Mouse (Mus musculus) CH12.LX (cell line): ENCODE measurements around the gene Siah2. TPM values are rescaled to one million over a fixed set of nuclear protein-coding genes. Genes with fewer than 3 reads are reported as not detected.
A peak's percentile ranks its signal among the peaks of the same experiment; 100 is the strongest.

Experiments used
- DNase-seq: peaks from one replicate; pipeline ENCODE4 v3.0.0-alpha.2; 2013; ENCODE audit errors: extremely low read depth
- H3K27ac ChIP-seq: 2 replicates; pipeline ENCODE4 v1.5.1; 2012; ENCODE audit warnings: low read depth, mild to moderate bottlenecking, control low read depth, moderate library complexity; ENCODE audit not compliant: insufficient read depth
- H3K27me3 ChIP-seq: replicated peaks from 2 replicates; pipeline ENCODE3; 2012; ENCODE audit warnings: inconsistent platforms
- H3K36me3 ChIP-seq, 2 experiments: replicated peaks in 1 of 2; 2 replicates each; pipeline versions ENCODE3 to v1.6.1; 2012; ENCODE audit warnings: inconsistent platforms in 1 of 2, low read length in 1 of 2, mild to moderate bottlenecking in 1 of 2, mixed read lengths in 1 of 2, moderate library complexity in 1 of 2; ENCODE audit not compliant: control insufficient read depth in 1 of 2, insufficient read depth in 1 of 2
- H3K4me1 ChIP-seq, 2 experiments: 2 replicates each; pipeline ENCODE4 v1.6.1; 2012; ENCODE audit warnings: inconsistent platforms in 1 of 2, moderate library complexity in 1 of 2; ENCODE audit not compliant: insufficient read depth in 2 of 2, control insufficient read depth in 1 of 2
- H3K4me2 ChIP-seq: 2 replicates; pipeline ENCODE4 v1.6.1; 2012; ENCODE audit warnings: low read depth, mild to moderate bottlenecking, control low read depth; ENCODE audit not compliant: poor library complexity, insufficient read depth, severe bottlenecking
- H3K4me3 ChIP-seq, 3 experiments: fragments of 150-350 bp in 1 of 3; sonication (generic) in 1 of 3; replicated peaks in 1 of 3; 2 replicates each; pipeline versions ENCODE3 to v1.5.1; 2011 to 2012; ENCODE audit warnings: low read depth in 2 of 3, low read length in 2 of 3, mild to moderate bottlenecking in 2 of 3, moderate library complexity in 2 of 3, control low read depth in 1 of 3, improper control_type of control experiment in 1 of 3, inconsistent platforms in 1 of 3, mixed read lengths in 1 of 3; ENCODE audit not compliant: poor library complexity in 1 of 3
- H3K79me2 ChIP-seq: replicated peaks from 2 replicates; pipeline ENCODE4 v1.6.1; 2012; ENCODE audit warnings: mild to moderate bottlenecking, moderate library complexity; ENCODE audit not compliant: control insufficient read depth, poor library complexity, insufficient read depth, severe bottlenecking; ENCODE audit errors: extremely low read depth
- H3K9ac ChIP-seq: 2 replicates; pipeline ENCODE4 v1.6.1; 2012; ENCODE audit warnings: low read depth, mild to moderate bottlenecking, control low read depth, moderate library complexity; ENCODE audit not compliant: insufficient read depth
- H3K9me3 ChIP-seq: replicated peaks from 2 replicates; pipeline ENCODE3; 2012; ENCODE audit warnings: low read length, inconsistent platforms, mixed read lengths
- BHLHE40 ChIP-seq: IDR thresholded peaks from 2 replicates; pipeline ENCODE4 v1.6.1; 2011; ENCODE audit warnings: mild to moderate bottlenecking, low read depth, low read length, improper control_type of control experiment
- CHD1 ChIP-seq: IDR thresholded peaks from 2 replicates; pipeline ENCODE4 v1.6.1; 2012; ENCODE audit warnings: low read depth, low read length, improper control_type of control experiment, inconsistent platforms
- CHD2 ChIP-seq: IDR thresholded peaks from 2 replicates; pipeline ENCODE4 v1.6.1; 2011; ENCODE audit warnings: low read length, improper control_type of control experiment
- CTCF ChIP-seq, 2 experiments: IDR thresholded peaks in 1 of 2; conservative IDR thresholded peaks in 1 of 2; 2 replicates each; pipeline ENCODE4 v1.5.1; 2011 to 2012; ENCODE audit warnings: low read depth in 2 of 2, low read length in 2 of 2, improper control_type of control experiment in 1 of 2, inconsistent platforms in 1 of 2, mild to moderate bottlenecking in 1 of 2, moderate library complexity in 1 of 2
- E2F4 ChIP-seq: IDR thresholded peaks from 2 replicates; pipeline ENCODE4 v1.6.1; 2011; ENCODE audit warnings: low read depth, low read length, improper control_type of control experiment; ENCODE audit not compliant: insufficient replicate concordance
- ELF1 ChIP-seq: IDR thresholded peaks from 2 replicates; pipeline ENCODE4 v1.6.1; 2014; ENCODE audit warnings: low read depth, mild to moderate bottlenecking, inconsistent platforms, low read length, improper control_type of control experiment
- EP300 ChIP-seq: IDR thresholded peaks from 2 replicates; pipeline ENCODE4 v1.6.1; 2011; ENCODE audit warnings: low read length, improper control_type of control experiment
- ETS1 ChIP-seq: conservative IDR thresholded peaks from 2 replicates; pipeline ENCODE4 v1.6.1; 2012; ENCODE audit warnings: low read depth, mild to moderate bottlenecking, inconsistent platforms, low read length, improper control_type of control experiment, moderate library complexity
- GABPA ChIP-seq: IDR thresholded peaks from 2 replicates; pipeline ENCODE4 v1.6.1; 2012; ENCODE audit warnings: low read depth, low read length, improper control_type of control experiment, inconsistent platforms; ENCODE audit not compliant: insufficient replicate concordance
- HCFC1 ChIP-seq: IDR thresholded peaks from 2 replicates; pipeline ENCODE4 v1.6.1; 2012; ENCODE audit warnings: low read depth, mild to moderate bottlenecking, inconsistent platforms, low read length, improper control_type of control experiment
- IRF4 ChIP-seq: IDR thresholded peaks from 2 replicates; pipeline ENCODE4 v1.6.1; 2014; ENCODE audit warnings: low read depth, mild to moderate bottlenecking, inconsistent platforms, low read length, improper control_type of control experiment
- JUN ChIP-seq: IDR thresholded peaks from 2 replicates; pipeline ENCODE4 v1.6.1; 2011; ENCODE audit warnings: low read depth, mild to moderate bottlenecking, low read length, improper control_type of control experiment, moderate library complexity; ENCODE audit not compliant: insufficient read depth
- JUND ChIP-seq: conservative IDR thresholded peaks from 2 replicates; pipeline ENCODE4 v1.6.1; 2011; ENCODE audit warnings: low read depth, low read length, improper control_type of control experiment
- KAT2A ChIP-seq: IDR thresholded peaks from 2 replicates; pipeline ENCODE4 v1.6.1; 2012; ENCODE audit warnings: low read length, improper control_type of control experiment, inconsistent platforms; ENCODE audit not compliant: insufficient replicate concordance
- MAFK ChIP-seq: IDR thresholded peaks from 2 replicates; pipeline ENCODE4 v1.6.1; 2011; ENCODE audit warnings: low read length, improper control_type of control experiment; ENCODE audit not compliant: insufficient replicate concordance
- MAX ChIP-seq: IDR thresholded peaks from 2 replicates; pipeline ENCODE4 v1.6.1; 2011; ENCODE audit warnings: low read length, improper control_type of control experiment
- MAZ ChIP-seq: IDR thresholded peaks from 2 replicates; pipeline ENCODE4 v1.6.1; 2012; ENCODE audit warnings: low read depth, mild to moderate bottlenecking, inconsistent platforms, low read length, improper control_type of control experiment, moderate library complexity
- MEF2A ChIP-seq: IDR thresholded peaks from 2 replicates; pipeline ENCODE4 v1.6.1; 2014; ENCODE audit warnings: low read depth, mild to moderate bottlenecking, inconsistent platforms, low read length, improper control_type of control experiment, borderline replicate concordance
- MXI1 ChIP-seq: IDR thresholded peaks from 2 replicates; pipeline ENCODE4 v1.6.1; 2011; ENCODE audit warnings: mild to moderate bottlenecking, low read depth, low read length, improper control_type of control experiment
- MYC ChIP-seq: IDR thresholded peaks from 2 replicates; pipeline ENCODE4 v1.6.1; 2011; ENCODE audit warnings: low read depth, mild to moderate bottlenecking, improper control_type of control experiment, low read length
- NELFE ChIP-seq: IDR thresholded peaks from 2 replicates; pipeline ENCODE4 v1.6.1; 2011; ENCODE audit warnings: low read depth, low read length, improper control_type of control experiment
- NRF1 ChIP-seq: IDR thresholded peaks from 2 replicates; pipeline ENCODE4 v1.6.1; 2014; ENCODE audit warnings: low read depth, mild to moderate bottlenecking, inconsistent platforms, low read length, improper control_type of control experiment, moderate library complexity
- PAX5 ChIP-seq: IDR thresholded peaks from 2 replicates; pipeline ENCODE4 v1.6.1; 2012; ENCODE audit warnings: low read length, inconsistent platforms, mixed read lengths
- POLR2A ChIP-seq: IDR thresholded peaks from 2 replicates; pipeline ENCODE4 v1.6.1; 2011; ENCODE audit warnings: low read depth, mild to moderate bottlenecking, improper control_type of control experiment, low read length
- POLR2AphosphoS2 ChIP-seq: IDR thresholded peaks from 2 replicates; pipeline ENCODE4 v1.6.1; 2011; ENCODE audit warnings: low read depth, low read length, improper control_type of control experiment
- RAD21 ChIP-seq: IDR thresholded peaks from 2 replicates; pipeline ENCODE4 v1.6.1; 2011; ENCODE audit warnings: low read depth, mild to moderate bottlenecking, low read length, improper control_type of control experiment, moderate library complexity
- RCOR1 ChIP-seq: conservative IDR thresholded peaks from 2 replicates; pipeline ENCODE4 v1.6.1; 2012; ENCODE audit warnings: low read depth, mild to moderate bottlenecking, inconsistent platforms, low read length, improper control_type of control experiment
- SIN3A ChIP-seq: IDR thresholded peaks from 2 replicates; pipeline ENCODE4 v1.6.1; 2012; ENCODE audit warnings: low read length, improper control_type of control experiment, inconsistent platforms
- SMC3 ChIP-seq: IDR thresholded peaks from 2 replicates; pipeline ENCODE4 v1.6.1; 2011; ENCODE audit warnings: low read depth, low read length, improper control_type of control experiment
- TBP ChIP-seq: conservative IDR thresholded peaks from 2 replicates; pipeline ENCODE4 v1.6.1; 2011; ENCODE audit warnings: low read depth, low read length, improper control_type of control experiment
- TCF12 ChIP-seq: IDR thresholded peaks from 2 replicates; pipeline ENCODE4 v1.6.1; 2014; ENCODE audit warnings: low read depth, mild to moderate bottlenecking, inconsistent platforms, low read length, improper control_type of control experiment
- UBTF ChIP-seq: IDR thresholded peaks from 2 replicates; pipeline ENCODE4 v1.6.1; 2012; ENCODE audit warnings: low read depth, mild to moderate bottlenecking, inconsistent platforms, low read length, improper control_type of control experiment, moderate library complexity
- USF1 ChIP-seq: IDR thresholded peaks from 2 replicates; pipeline ENCODE4 v1.6.1; 2014; ENCODE audit warnings: low read depth, mild to moderate bottlenecking, inconsistent platforms, low read length, improper control_type of control experiment
- USF2 ChIP-seq: conservative IDR thresholded peaks from 2 replicates; pipeline ENCODE4 v1.6.1; 2011; ENCODE audit warnings: low read depth, low read length, improper control_type of control experiment
- ZC3H11A ChIP-seq: IDR thresholded peaks from 2 replicates; pipeline ENCODE4 v1.6.1; 2012; ENCODE audit warnings: low read depth, mild to moderate bottlenecking, inconsistent platforms, low read length, improper control_type of control experiment
- ZKSCAN1 ChIP-seq: IDR thresholded peaks from 2 replicates; pipeline ENCODE4 v1.6.1; 2012; ENCODE audit warnings: low read depth, inconsistent platforms, low read length, improper control_type of control experiment, borderline replicate concordance
- ZMIZ1 ChIP-seq: IDR thresholded peaks from 2 replicates; pipeline ENCODE4 v1.6.1; 2012; ENCODE audit warnings: low read depth, mild to moderate bottlenecking, inconsistent platforms, low read length, improper control_type of control experiment
- ZNF384 ChIP-seq: IDR thresholded peaks from 2 replicates; pipeline ENCODE4 v1.6.1; 2012; ENCODE audit warnings: low read depth, low read length, improper control_type of control experiment, inconsistent platforms
- dilution Hi-C: fragments of 300-500 bp; cut with MboI; formaldehyde crosslinking; loops from 2 replicates; pipeline ENCODE4 v1.14.3; 2020; ENCODE audit warnings: low sequenced_read_pairs; ENCODE audit not compliant: extremely low pct_unique_long_range_greater_than_20kb, extremely low pct_ligation_motif_present
- in situ Hi-C: fragments of 300-500 bp; cut with MboI; formaldehyde crosslinking; loops from 3 replicates; pipeline ENCODE4 v1.14.3; 2019; ENCODE audit warnings: low sequenced_read_pairs, low pct_ligation_motif_present, low pct_unique_long_range_greater_than_20kb, mixed read lengths
- polyA plus RNA-seq: library from polyadenylated mRNA; unstranded; fragments of >175 nt; gene quantifications from 2 replicates; pipeline ENCODE4 v1.2.1, GENCODE M21; 2012; ENCODE audit warnings: low read depth; ENCODE audit not compliant: insufficient read length
- total RNA-seq, 2 experiments: library from RNA; depleted of rRNA; stranded (reverse); fragments of 300-350 nt in 1 of 2; fragments of >200 nt in 1 of 2; gene quantifications; 2 replicates each; pipeline ENCODE4 v1.2.3; 2012 to 2014

Siah2 gene
- total and polyA plus RNA-seq, 3 experiments, result 104 to 142 (median 140) TPM

DNA sequence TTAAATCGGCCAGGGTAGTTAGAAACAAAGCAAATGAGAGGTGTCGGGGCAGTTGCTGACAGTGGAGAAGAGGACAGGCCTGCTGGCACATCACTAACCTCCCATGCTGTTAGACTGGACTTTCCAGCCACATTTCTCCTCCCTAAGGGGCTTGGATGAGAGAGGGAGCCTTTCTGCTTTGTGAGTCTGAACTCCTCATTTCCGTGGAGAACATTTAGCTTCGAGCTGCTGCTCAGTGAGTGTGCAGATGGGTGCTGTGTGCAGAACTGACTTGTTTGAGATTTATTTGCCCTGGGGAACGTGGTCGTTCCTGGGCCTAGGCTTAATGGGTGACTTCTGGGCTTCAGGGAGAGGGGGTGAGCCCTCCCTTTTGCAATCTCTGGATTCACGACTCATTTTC lies 3.3 kb upstream of the Siah2 start:
- Histone ChIP-seq H3K27ac (peak overlapping the region; percentile 100), H3K4me2 (peak overlapping the region; percentile 97), H3K27me3 (no peaks in the 10 kb centered on the region), H3K4me3 (peak overlapping the region; percentile 3 to 98 (median 54)), H3K9me3 (no peaks in the 10 kb centered on the region), H3K9ac (peak overlapping the region; percentile 99), H3K36me3 (peaks cover 0 to 10% of the 10 kb centered on the region in 2 experiments), H3K4me1 (peaks cover 16 to 42% of the 10 kb centered on the region in 2 experiments), H3K79me2 (peaks cover 37% of the 10 kb centered on the region)
- in situ Hi-C loops, result loop anchor here (25.0 kb wide), 1 partner anchor 283 kb away; the partner anchor contains the start of gene Tsc22d2
- TF ChIP-seq JUN (no peak), KAT2A (0 out of 2 replicates have a peak, but pooled peaks have one; percentile 29), ZNF384 (no peak), NELFE (peak; percentile 22; the same call in 1 of the 2 replicates), USF1 (no peak), ELF1 (no peak), USF2 (no peak), RCOR1 (0 out of 2 replicates have a peak, but pooled peaks have one; percentile 14), NRF1 (no peak), HCFC1 (no peak), ZC3H11A (no peak), IRF4 (0 out of 2 replicates have a peak, but pooled peaks have one; percentile 26), SMC3 (no peak), ZKSCAN1 (no peak), BHLHE40 (peak; percentile 24; the same call in 1 of the 2 replicates), TBP (peak; percentile 44; the same call in 1 of the 2 replicates), MXI1 (0 out of 2 replicates have a peak, but pooled peaks have one; percentile 51), GABPA (no peak), CHD1 (peak; percentile 71; the same call in 1 of the 2 replicates), CTCF (conservative IDR thresholded peaks at IDR 0.05 in 1 of 2, IDR thresholded peaks at IDR 0.05 in 1 of 2; ENCODE audit: low read depth in 2 of 2, low read length in 2 of 2) (no peak), EP300 (0 out of 2 replicates have a peak, but pooled peaks have one; percentile 34), ETS1 (no peak; the same call in 1 of the 2 replicates), E2F4 (no peak), SIN3A (no peak; the same call in 1 of the 2 replicates), JUND (no peak), ZMIZ1 (no peak; the same call in 1 of the 2 replicates), UBTF (peak; percentile 58; the same call in 1 of the 2 replicates), MAX (peak; percentile 69), PAX5 (no peak), TCF12 (peak; percentile 47; the same call in 1 of the 2 replicates), MAFK (0 out of 2 replicates have a peak, but pooled peaks have one; percentile 16), RAD21 (no peak; the same call in 1 of the 2 replicates), MEF2A (0 out of 2 replicates have a peak, but pooled peaks have one; percentile 40), POLR2AphosphoS2 (no peak), POLR2A (peak; percentile 41), CHD2 (no peak), MYC (peak; percentile 51), MAZ (no peak)
- no peak for DNase-seq
- dilution Hi-C loops, result no loop called here
